Mouse (Mus musculus): ENCODE measurements around the gene Samd4b.

Gene Samd4b

GRCm38 (mm10) chr7:28492310-28492709, 105.6 kb downstream of the Samd4b start:
- no peak for DNase-seq

- peak in 1 of 2 experiments; percentile 10 for DNase-seq
Measured at GRCm38 (mm10) chr7:28490903-28491302, 107.0 kb downstream of the Samd4b start.

- peak; percentile 82 to 85 for DNase-seq
Measured at GRCm38 (mm10) chr7:28490410-28490809, 107.5 kb downstream of the Samd4b start.

- peak; percentile 16 to 27 for DNase-seq
Measured at GRCm38 (mm10) chr7:28488030-28488491, 109.9 kb downstream of the Samd4b start.

DNA sequence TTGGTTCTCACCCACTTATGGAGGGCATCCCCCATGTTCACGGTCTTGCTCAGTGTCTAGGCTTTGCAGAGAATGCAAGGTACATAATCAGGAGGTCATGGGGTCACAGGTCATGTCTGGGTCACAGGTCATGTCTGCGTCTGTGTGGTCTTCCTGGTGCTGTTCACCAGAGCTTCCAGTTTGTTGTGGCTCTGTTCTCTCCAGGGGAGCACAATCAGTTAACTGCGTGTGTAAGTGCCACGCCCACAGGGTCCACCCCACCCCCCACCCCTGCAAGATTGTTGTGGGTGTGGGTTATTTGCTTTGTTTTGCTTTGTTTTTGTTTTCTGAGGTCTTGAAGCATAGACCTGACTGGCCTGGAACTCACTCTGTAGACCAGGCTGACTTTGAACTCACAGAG, 113.8 kb downstream of the Samd4b start:
- no peak for DNase-seq

DNA sequence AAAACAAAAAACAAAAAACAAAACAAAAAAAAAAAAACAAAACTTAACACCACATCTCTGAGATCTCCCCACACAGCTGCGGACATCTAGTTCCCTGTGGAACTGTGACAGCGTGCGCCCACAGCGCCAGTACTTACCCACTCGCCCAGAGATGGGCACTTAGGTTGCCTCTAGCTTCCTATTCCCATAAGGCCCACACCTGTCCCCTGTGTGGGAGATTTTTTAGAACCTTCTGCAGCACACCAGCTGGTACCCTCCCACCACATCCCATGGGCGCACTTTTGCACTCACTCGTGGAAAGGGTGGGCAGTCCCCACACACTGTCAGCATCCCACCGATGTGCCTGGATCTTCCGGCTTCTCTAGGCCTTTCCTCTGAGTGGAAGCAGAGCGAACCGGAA, 115.1 kb downstream of the Samd4b start:
- DNase-seq: no peak

DNA sequence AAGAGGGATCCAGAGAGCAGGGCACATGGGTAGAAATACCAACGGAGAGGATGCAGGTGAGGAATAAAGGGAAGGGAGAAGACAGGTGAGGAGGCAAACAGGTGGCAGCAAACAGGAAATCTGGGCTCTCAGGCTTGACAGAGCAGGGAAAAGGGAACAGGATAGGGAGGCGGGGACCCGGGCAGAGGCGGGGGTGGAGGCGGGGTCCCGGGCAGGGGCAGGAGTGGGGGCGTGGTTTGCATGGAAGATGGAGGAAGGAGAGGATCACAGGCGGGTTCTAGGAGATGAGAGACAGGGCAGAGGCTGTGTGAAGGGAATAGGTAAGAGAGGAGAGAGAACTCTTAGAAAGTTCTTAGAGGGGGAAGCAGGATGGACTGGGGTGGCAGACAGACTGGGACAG, 119.1 kb downstream of the Samd4b start:
- DNase-seq: no peak

GRCm38 (mm10) chr7:28477363-28477762, 120.6 kb downstream of the Samd4b start:
- DNase-seq: no peak

DNA sequence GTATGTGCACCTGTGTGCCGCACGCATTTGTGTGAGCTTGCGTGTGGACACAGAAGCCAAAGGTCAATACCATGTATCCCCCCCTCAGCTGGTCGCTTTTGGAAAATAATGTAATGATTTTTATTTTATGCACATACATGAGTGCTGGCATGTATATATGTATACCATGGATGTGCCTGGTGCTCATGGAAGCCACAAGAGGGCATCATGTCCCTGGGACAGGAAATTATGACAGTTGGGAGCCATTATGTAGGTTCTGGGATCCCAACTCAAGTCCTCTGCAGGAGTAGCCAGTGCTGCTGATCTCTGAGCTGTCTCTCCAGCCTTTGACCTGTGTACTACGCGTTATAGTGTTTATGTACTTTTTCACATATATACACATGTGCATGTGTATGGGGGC, 121.8 kb downstream of the Samd4b start:
- no peak for DNase-seq

DNA sequence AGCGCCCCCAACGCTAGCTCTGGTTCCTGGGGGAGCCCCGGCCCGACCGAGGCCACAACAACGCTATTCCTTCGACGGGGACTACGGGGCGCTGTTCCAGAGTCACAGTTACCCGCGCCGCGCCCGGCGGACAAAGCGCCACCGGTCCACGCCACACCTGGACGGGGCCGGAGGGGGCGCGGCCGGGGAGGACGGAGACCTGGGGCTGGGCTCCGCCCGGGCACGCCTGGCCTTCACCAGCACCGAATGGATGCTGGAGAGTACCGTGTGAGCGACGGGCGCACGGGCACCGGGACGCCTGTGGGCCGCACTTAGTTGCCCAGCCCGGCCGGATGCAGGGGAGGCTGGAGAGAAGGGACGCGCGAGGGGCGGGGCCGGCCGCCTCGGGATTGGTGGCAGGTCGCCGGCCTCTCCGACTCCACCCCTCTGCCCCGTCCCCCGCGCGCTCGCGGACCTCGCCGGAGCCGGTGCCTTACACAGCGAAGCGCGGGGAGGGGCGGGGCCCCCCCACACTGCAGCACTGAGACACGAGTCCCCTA, 130.7 kb downstream of the Samd4b start:
- no peak for DNase-seq

- DNase-seq: no peak
Measured at GRCm38 (mm10) chr7:28466721-28467212, 131.2 kb downstream of the Samd4b start.

DNA sequence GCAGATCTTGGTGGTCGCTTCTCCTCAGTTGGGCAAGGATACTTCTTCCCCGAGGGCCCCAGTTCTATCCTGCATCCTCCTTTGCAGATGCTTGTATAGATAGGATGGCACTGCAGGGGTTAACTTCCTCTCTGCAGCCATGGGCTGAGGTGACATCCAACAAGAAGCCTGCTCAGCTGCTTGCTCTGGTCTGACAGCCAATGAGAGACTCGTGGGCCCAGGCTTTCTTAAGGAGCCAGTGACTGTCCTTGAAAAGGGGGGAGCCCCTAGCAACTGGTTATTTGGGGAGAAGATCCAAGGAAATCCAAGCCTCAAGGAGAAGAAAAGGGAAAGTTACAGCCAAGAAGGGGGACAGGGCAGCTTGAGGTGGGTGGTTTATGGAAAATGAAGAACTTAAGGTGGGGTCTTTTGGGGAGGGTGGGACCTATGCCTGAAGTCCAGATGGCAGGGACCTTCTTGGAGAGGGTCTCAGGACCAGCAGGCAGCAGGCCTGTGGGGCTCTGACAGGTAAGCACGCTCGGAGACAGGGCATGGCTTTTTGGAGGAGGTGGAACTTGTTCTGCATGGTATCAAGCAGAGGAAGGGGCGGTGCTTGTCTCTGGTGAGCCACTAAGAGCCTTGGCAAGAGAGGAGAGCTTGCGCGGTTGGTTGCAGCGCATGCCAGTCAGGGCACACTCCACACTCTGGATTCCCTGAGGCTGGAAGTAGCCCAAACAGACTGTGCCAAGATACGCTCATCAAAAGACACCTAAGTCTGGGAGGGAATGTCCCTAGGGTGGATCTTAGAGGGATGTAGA, 133.3 kb downstream of the Samd4b start:
- DNase-seq: peak; percentile 87 to 91

- no peak for DNase-seq
Measured at GRCm38 (mm10) chr7:28462769-28463168, 135.2 kb downstream of the Samd4b start.

GRCm38 (mm10) chr7:28460361-28460760, 137.6 kb downstream of the Samd4b start:
- DNase-seq: no peak

- DNase-seq: peak; percentile 12 to 44
Measured at GRCm38 (mm10) chr7:28452361-28453005, 145.5 kb downstream of the Samd4b start.

DNA sequence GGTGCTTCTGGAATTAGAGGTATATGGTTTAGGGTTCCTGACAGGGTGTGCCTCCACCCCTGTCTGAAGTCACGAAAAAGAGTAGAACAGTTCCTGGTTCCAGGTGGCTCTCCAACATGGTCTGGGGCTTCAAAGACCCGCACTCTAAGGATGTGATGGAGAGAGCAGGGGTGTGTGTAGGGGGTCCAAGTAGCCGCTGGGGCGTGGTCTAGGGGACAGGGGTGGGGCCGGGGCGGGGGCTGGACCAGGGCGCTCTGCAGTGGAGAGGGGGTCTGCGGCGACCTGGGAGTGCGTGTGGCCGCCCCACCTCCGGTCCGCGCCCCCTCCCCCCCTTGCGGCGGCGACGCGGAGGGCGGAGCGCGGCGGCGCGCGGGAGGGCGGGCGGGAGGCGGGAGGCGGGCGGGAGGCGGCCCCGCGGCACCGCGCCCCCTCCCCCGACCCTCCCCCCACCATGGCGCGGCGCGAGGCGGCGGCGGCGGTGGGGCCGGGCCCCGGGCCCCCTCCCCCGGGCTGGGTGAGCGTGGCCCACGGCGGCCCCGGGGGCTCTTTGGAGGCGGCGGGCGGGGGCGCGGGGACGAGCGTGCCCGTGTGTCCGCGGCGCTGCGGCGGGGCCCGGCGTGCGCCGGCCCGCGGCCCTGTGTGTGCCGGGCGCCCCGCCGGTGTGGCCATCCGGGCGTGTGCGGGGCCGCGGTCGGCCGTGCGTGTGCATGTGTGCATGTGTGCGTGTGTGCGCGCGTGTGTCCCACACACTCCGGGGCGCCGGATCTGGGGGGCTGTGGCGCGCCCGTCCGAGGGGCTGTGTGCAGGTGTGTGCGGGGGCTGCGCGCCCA, 146.2 kb downstream of the Samd4b start, which contains the start of gene Lrfn1:
Gene Lrfn1, plus strand, starts transcription at position 450 of the 830 bp plus-strand sequence.
- DNase-seq: peak; percentile 51 to 58

DNA sequence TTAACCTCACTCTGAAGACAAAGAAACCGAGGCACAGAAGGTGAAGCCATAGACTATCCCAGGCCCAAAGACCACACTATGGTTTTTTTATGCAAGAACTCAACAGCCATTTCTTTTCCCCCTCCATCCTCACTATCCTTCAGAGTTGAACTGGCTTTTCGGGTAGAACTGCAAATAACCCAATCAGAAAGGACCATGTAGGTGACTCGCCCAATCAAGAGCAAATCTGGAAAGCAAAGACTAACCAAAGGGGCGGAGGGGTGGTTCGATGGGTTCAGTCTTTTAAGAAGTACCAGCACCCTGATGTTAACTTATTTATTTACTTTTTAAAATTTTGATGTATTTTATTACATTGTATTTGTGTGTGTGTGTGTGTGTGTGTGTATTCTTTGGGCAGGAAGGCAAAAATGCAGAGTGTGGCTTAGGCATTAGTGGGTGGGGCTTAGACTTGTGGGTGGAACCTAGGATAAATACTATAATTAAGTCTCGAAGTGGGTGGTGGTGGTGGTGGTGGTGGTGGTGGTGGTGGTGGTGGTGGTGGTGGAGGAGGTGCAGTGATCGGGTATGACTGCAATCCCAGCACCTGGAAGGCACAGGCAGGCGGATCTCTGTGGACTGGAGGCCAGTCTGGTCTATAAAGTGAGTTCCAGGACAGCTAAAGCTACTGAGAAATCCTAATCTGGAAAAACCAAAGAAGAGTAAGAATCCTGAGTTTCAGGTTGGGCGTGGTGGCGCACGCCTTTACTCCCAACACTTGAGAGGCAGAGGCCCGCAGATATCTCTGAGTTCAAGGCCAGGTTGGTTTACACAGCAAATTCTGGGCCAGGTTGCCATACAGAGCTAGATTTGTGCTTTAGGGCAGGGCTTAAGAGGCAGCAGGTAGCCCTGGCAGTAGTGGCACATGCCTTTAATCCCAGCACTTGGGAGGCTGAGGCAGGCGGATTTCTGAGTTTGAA, 149.8 kb downstream of the Samd4b start:
- DNase-seq: no peak

DNA sequence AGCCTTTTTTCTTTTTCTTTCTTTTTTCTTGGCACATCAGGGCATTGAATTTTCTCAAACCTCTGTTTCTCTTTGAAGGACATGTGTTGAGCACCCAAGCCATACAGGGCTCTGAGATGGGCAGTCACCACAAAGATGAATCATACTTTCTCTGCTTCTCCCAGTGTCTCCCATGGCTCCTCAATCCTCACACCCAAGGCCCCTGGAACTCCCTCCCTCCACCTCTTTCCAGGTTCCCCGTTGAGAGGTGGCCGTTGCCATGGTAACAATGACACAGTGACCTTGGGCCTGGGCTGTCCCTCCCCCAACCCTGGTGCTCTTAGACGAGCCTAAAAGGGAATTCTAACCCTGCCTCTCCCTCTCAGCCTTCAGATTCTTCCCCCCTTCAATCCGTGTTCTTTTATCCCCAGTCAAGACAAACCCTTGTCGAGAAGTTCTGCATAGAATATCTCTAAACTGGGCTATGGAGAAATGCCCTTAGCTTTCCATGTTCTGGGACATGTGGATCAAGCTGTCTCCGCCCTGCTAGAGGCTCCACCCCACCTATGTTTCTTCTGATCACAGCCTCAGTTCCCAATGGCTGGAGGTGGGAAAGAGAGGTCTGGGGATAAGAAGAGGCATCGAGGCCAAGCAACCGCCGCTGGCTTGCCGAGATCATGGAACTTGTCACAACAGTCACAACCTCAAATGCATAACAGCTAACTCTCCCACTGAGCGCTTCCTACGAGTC, 150.7 kb downstream of the Samd4b start:
- no peak for DNase-seq

DNA sequence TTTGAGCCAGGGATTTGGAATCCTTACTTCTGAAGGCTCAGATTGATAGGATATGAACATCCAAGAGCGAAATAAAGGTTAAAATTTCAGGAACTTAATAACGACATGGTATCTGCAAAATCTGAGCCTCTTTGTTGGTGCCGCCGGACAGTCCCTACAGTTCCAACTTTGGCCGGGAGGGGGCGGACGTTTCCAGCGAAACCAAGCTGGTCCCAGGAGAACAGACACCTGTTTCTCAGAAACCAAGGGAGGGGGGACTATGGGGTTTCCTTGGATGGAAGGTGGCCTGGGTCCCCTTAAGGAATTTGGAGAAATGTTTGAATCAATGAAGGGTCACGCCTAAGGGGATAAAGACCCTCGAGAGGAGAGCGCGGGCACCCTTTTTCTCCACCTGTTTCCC, 151.5 kb downstream of the Samd4b start:
- peak; percentile 87 to 90 for DNase-seq

GRCm38 (mm10) chr7:28444344-28444974, 153.5 kb downstream of the Samd4b start:
- DNase-seq: no peak
